Mouse (Mus musculus): Measurements from ENCODE around the gene Mroh7.
"Not testable (repeated sequence)": the region's sequence is repeated elsewhere in the genome, so short reads cannot be mapped to it uniquely, and the experiment has no call there.

Gene Mroh7

DNA sequence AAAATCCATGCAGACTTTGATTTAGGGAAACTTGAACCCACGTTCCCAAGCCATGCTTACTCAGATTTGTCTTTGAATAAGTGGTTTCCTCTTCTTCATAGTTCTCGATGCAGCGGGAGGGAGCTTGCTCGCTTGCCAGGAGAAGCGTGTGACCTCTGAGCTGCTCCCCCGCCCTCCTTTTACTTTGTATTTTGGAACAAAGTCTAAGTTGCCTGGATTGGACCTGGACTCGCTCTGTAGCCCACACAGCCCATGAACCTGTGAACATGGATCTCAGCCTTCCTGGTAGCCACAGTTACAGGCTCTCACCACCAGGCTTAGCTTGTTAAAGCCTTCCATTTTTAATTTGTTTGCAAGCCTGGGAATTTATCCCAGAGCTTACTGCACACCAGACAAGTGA, at the start of gene Mroh7:
Mroh7 (minus strand) TSS at position 112 of the 400 bp plus-strand sequence.
- in situ Hi-C loops (cut with MboI) = no loop called here

DNA sequence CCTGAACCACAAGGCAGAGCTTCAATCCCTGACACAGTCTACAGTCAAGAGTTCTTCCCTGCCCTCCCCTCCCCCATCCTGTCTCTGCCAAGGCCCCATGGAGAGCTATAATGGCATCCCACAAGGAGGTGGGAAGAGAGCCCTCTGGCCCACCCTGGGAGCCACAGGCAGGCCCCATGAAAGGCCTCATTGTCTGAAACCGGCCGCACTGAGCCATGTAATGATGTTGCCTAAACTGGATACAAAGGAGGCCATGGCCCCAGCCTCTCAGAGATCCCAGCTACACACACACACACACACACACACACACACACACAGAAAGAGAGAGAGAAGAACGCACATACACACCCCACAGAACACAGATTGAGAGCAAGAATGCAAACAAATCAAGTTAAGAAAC, 49.3 kb upstream of the Mroh7 start:
- in situ Hi-C loops (cut with MboI) = no loop called here

- in situ Hi-C loops (cut with MboI) = no loop called here
Measured at GRCm38 (mm10) chr4:106778116-106778788, 47.5 kb upstream of the Mroh7 start.

DNA sequence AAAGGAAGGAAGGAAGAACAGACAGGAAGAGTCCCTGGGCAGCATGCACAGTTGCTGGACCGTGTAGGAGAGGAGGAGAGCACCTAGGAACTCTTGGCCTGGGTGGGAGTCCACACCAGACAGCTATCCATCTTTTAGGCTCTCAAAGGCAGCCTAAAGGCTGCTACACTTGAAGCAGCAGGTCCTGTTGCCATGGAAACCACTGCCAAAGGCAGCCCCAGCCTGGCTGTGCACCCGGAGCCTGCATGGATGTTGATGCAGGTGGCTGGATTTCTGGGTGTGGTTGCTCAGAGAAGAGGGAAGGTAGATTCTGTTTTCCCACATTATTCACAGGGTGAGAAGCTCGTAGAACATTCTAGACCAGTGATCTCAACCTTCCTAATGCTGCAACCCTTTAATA, 46.3 kb upstream of the Mroh7 start:
- in situ Hi-C loops (cut with MboI) = no loop called here

- in situ Hi-C loops (cut with MboI) = not testable (repeated sequence)
Measured at GRCm38 (mm10) chr4:106775767-106776166, 45.0 kb upstream of the Mroh7 start.

- in situ Hi-C loops (cut with MboI) = no loop called here
Measured at GRCm38 (mm10) chr4:106772558-106772957, 41.8 kb upstream of the Mroh7 start.

DNA sequence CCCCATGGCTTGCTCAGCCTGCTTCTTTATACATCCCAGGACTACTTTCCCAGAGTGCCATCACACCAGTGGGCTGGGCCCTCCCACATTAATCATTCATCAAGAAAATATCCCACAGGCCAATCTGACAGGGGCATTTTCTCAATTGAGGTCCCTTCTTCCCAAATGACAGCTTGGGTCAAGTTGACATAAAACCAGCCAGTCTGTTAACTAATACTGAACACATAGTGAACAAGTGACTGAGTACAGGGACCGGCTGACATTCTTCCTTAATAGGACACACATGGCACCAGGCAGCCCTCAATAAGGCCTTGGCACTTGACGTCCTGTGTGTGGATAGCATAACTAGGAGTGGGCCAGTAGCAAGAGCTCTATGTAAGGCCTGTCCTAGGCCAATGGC, 38.6 kb upstream of the Mroh7 start:
- in situ Hi-C loops (cut with MboI) = no loop called here

- in situ Hi-C loops (cut with MboI) = no loop called here
Measured at GRCm38 (mm10) chr4:106764166-106764565, 33.4 kb upstream of the Mroh7 start.

- in situ Hi-C loops (cut with MboI) = no loop called here
Measured at GRCm38 (mm10) chr4:106751726-106752125, 21.0 kb upstream of the Mroh7 start.

- in situ Hi-C loops (cut with MboI) = no loop called here
Measured at GRCm38 (mm10) chr4:106749699-106750098, 19.0 kb upstream of the Mroh7 start.

DNA sequence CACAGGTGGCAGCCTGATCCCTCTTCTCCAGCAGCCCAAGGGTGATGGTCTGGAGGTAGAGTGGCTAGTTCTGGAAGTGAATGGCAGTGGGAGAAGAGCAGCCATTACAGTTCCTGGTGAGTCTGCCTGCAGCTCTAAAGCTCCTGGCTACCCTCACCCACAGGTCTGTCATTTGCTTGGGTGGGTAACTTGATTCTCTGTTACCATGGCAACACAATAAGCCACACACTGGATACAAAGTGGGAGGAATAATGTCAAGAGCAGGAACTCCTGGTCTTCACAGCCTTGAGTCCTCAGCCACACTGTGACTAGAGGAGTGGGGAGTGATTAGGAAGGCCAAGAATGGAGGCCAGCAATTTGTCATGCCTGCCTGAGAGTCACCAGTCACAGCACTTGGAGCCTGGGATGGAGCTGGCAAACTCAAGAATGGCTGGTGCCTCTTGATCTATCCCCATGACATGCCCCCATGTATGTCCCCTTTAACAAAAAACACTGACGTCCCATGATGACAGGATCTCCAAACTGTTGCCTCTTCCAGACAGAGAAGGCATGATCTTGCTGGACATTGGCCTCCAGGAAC, 16.4 kb upstream of the Mroh7 start:
- in situ Hi-C loops (cut with MboI) = no loop called here

GRCm38 (mm10) chr4:106745862-106746261, 15.1 kb upstream of the Mroh7 start:
- in situ Hi-C loops (cut with MboI) = no loop called here

DNA sequence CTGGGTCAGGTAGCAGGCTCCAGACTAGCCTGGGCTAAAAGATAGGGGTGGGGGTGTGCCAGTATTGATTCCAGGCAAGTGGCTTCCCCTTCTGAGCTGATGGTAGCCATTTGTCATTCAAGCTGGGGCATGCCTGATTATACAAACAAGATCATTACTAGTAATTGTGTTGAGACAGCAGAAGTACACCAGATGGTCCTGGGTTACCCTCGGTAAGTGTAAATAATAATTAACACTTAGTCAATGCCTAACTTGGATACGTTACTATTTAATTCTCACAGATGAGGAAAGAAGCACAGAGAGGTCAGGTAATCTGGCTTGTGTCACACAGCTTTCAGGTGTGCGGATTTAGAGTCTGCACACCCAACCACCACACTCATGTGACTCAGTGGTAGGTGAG, 7.2 kb upstream of the Mroh7 start:
- in situ Hi-C loops (cut with MboI) = no loop called here

- in situ Hi-C loops (cut with MboI) = not testable (repeated sequence)
Measured at GRCm38 (mm10) chr4:106736884-106737283, 6.2 kb upstream of the Mroh7 start.

- in situ Hi-C loops (cut with MboI) = no loop called here
Measured at GRCm38 (mm10) chr4:106733636-106734035, 2.9 kb upstream of the Mroh7 start, which contains the start of gene Fam151a. Gene Fam151a (plus strand): TSS chr4:106733889.

DNA sequence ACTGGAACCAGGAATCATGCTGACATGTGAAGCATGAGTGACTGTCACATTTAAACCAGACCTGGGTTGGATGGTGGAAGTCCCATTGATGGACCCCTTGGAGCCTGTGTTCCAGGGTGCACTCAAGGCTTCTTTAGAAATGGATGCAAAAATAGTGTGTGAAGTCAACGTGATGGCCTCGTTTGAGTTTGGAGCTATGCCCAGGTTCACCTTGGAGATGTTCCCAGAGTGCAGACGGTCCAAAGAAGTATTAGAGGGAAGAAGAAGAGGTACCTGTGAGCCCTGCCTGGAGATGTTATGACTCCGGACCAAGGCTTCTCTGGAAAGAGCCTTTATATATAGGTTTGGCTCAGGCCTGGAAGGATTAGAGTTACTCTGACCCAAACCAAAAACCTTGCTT, 10.1 kb downstream of the Mroh7 start:
- in situ Hi-C loops (cut with MboI) = no loop called here

DNA sequence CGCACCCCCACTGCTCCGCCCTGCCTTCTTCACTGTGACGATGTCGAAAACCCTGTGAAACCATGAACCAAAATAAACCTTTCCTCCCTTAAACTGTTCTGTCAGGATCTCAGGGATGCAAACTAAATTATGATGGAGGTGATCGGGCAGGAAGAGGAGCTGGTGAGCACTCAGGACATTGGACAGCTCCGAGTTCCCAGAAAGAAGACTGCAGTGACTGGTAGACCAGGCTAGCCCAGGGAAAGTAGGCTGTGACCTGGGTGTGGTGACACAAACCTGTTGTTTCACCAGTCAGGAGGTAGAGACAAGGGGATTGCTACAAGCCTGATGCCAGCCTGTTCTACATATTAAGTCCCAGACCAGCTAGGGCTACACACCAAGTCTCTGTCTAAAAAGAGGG, 17.1 kb downstream of the Mroh7 start:
- in situ Hi-C loops (cut with MboI) = no loop called here

GRCm38 (mm10) chr4:106708408-106708807, 22.3 kb downstream of the Mroh7 start:
- in situ Hi-C loops (cut with MboI) = loop anchor here (10.0 kb wide), 1 partner anchor 74 kb away; no protein-coding TSS in a partner anchor

DNA sequence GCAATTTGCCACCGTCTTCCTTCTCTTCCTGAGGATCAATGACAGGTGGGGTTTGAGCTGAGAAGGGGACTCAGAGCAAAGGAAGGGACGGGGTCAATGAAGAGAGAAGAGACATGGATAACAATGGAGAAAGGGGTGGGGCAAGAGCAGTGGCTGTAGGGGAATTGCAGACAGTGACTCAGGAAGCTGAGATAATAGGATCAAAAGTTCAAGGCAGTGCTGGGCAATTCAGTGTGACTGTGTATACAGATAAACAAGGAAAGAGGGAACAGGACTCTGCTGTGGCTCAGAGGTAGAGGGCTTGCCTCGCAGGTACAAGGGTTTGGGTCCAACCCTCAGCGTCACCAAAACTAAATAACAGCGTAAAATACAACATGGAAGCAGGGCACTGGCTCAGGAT, 22.8 kb downstream of the Mroh7 start:
- in situ Hi-C loops (cut with MboI) = loop anchor here (10.0 kb wide), 1 partner anchor 73 kb away; no protein-coding TSS in a partner anchor

DNA sequence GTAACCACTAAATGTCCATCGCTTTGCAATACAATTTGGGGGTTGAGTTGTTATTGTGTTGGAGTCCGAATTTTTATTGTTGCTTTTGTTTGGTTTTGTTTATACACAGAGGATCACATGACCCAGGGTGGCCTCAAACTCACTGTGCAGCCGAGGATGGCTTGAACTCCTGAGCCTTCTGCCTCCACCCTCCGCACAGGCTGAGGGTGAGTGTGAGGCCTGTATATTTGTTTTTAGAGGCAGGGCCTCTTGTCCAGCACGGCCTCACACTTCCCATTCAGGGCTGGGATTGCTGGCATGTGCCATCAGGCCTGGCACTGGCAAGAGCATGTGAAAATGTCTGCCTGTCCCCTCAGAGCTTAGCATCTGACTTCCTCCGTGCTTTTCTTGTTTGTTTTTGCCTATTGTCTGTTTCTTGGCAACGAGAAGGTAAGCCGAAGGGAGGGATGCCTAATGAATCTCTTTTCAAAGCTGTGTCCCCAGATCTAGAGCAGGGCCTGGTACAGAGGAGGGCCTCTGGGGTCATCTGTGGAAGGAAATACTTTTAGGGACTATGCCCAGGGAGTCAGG, 25.5 kb downstream of the Mroh7 start:
- in situ Hi-C loops (cut with MboI) = loop anchor here (10.0 kb wide), 1 partner anchor 70 kb away; no protein-coding TSS in a partner anchor

DNA sequence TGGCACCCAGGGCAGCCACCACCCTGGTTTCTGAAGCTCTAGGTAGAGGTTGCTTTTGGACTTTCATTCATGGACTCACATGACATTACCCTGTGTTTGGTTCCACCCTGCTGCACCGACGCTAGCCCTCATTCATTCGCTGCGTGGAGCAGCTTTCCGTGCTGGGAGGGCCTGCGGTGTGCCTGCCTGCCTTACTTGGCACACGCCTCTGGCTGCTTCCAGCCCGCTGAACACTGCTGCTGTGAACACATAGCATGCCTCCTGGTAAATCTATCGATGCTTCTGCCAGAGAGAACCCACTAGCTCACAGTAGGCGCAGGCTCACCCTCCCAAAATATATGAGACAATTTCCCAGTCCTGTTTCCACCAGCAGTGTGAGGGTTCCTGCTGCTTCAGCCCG, 26.3 kb downstream of the Mroh7 start:
- in situ Hi-C loops (cut with MboI) = loop anchor here (10.0 kb wide), 1 partner anchor 70 kb away; no protein-coding TSS in a partner anchor

DNA sequence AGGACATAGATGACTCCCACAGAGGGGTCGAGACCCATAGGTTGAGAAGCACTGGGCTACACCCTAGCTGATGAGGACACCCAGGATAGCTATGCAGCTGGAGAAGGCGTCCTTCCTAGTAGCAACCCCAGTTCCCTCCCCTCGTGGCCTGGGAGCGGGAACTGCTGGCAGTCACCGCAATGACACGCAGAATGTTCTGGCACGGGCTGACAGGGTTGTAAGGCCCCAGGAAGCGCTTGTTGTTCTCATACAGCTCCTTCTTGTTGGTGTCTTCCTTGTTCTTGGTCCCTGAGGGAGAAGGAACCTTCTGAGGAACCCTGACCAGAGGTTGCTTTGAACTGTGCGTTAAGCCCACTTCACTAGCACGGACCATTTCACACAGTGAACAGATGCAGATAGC, 26.8 kb downstream of the Mroh7 start:
- in situ Hi-C loops (cut with MboI) = loop anchor here (10.0 kb wide), 1 partner anchor 69 kb away; no protein-coding TSS in a partner anchor

GRCm38 (mm10) chr4:106700798-106701197, 29.9 kb downstream of the Mroh7 start:
- in situ Hi-C loops (cut with MboI) = loop anchor here (10.0 kb wide), 1 partner anchor 66 kb away; no protein-coding TSS in a partner anchor

Data from mature B cell (primary cell).